Mouse (Mus musculus) bone marrow, adult 2 months (tissue): ENCODE results near the gene Zfp697.
"Not testable (repeated sequence)": the region's sequence is repeated elsewhere in the genome, so short reads cannot be mapped to it uniquely, and the experiment has no call there.

ENCODE experiments used
- CTCF ChIP-seq: fragments of 200-500 bp; IDR thresholded peaks from 2 replicates; pipeline ENCODE4 v1.5.1; 2011; ENCODE audit warnings: low read length, control low read depth; ENCODE audit not compliant: control insufficient read depth, insufficient read depth
- POLR2A ChIP-seq: fragments of 200-500 bp; IDR thresholded peaks from 2 replicates; pipeline ENCODE4 v1.6.1; 2011; ENCODE audit warnings: low read depth, mild to moderate bottlenecking, control low read depth, low read length, borderline replicate concordance; ENCODE audit not compliant: control insufficient read depth

DNA sequence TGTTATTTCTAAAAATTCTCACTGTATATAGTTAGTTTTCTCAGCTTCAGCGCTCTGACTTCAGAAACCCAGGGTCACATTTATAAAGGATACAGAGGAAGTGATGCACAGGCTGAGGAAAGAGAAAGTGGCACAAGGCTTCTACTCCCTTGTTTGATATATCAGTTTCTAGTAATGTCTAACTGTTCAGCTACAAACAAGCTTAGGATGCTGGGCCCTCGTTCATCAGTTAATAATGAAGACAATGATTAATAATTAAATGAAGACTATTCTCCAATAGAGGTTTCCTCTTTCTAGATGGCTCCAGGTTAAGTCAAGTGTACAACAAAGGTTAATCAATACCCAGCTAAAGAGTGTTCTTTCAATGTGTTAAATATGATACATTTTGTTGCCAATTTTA lies 181.6 kb downstream of the Zfp697 start:
- TF ChIP-seq CTCF, POLR2A: not testable (repeated sequence)
